Mouse (Mus musculus): Measurements from ENCODE around the gene Ube2v1. TPM values are rescaled to one million over a fixed set of nuclear protein-coding genes. Genes with fewer than 3 reads are reported as not detected.

The Ube2v1 gene
- 43.7 to 97.6 TPM (median 59.7 TPM) in 3 replicates for total RNA-seq (2017)

- ATAC-seq (replicated peaks; ENCODE audit: insufficient number of reproducible peaks, low FRiP score, low TSS enrichment, poor library complexity, severe bottlenecking): peak; percentile 46
These were observed at the start of gene Ube2v1 for GRCm38 (mm10) chr2:167631591-167632448. Ube2v1 (minus strand) TSS chr2:167632095.

GRCm38 (mm10) chr2:167680657-167681056 is 48.8 kb upstream of the Ube2v1 start:
- ATAC-seq (replicated peaks; ENCODE audit: insufficient number of reproducible peaks, low FRiP score, low TSS enrichment, poor library complexity, severe bottlenecking): no peak

- ATAC-seq (replicated peaks; ENCODE audit: insufficient number of reproducible peaks, low FRiP score, low TSS enrichment, poor library complexity, severe bottlenecking): peak; percentile 72
These were observed 48.1 kb upstream of the Ube2v1 start for GRCm38 (mm10) chr2:167679902-167680430.

- ATAC-seq (replicated peaks; ENCODE audit: insufficient number of reproducible peaks, low FRiP score, low TSS enrichment, poor library complexity, severe bottlenecking): no peak
These were observed 46.7 kb upstream of the Ube2v1 start for GRCm38 (mm10) chr2:167678600-167678999.

GRCm38 (mm10) chr2:167675120-167675909 is 43.4 kb upstream of the Ube2v1 start:
- ATAC-seq (replicated peaks; ENCODE audit: insufficient number of reproducible peaks, low FRiP score, low TSS enrichment, poor library complexity, severe bottlenecking): no peak

- 0 out of 2 replicates have a peak, but pooled peaks have one; percentile 21 for ATAC-seq (replicated peaks; ENCODE audit: insufficient number of reproducible peaks, low FRiP score, low TSS enrichment, poor library complexity, severe bottlenecking)
These were observed 40.4 kb upstream of the Ube2v1 start for GRCm38 (mm10) chr2:167672212-167672685.

- no peak for ATAC-seq (replicated peaks; ENCODE audit: insufficient number of reproducible peaks, low FRiP score, low TSS enrichment, poor library complexity, severe bottlenecking)
These were observed 39.3 kb upstream of the Ube2v1 start for GRCm38 (mm10) chr2:167671101-167671633.

GRCm38 (mm10) chr2:167669398-167669797 is 37.5 kb upstream of the Ube2v1 start:
- no peak for ATAC-seq (replicated peaks; ENCODE audit: insufficient number of reproducible peaks, low FRiP score, low TSS enrichment, poor library complexity, severe bottlenecking)

- ATAC-seq (replicated peaks; ENCODE audit: insufficient number of reproducible peaks, low FRiP score, low TSS enrichment, poor library complexity, severe bottlenecking): no peak
These were observed 36.5 kb upstream of the Ube2v1 start for GRCm38 (mm10) chr2:167668426-167668825.

- ATAC-seq (replicated peaks; ENCODE audit: insufficient number of reproducible peaks, low FRiP score, low TSS enrichment, poor library complexity, severe bottlenecking): no peak
These were observed 34.2 kb upstream of the Ube2v1 start for GRCm38 (mm10) chr2:167665972-167666713.

- no peak for ATAC-seq (replicated peaks; ENCODE audit: insufficient number of reproducible peaks, low FRiP score, low TSS enrichment, poor library complexity, severe bottlenecking)
These were observed 30.8 kb upstream of the Ube2v1 start for GRCm38 (mm10) chr2:167662713-167663112.

- peak; percentile 48 for ATAC-seq (replicated peaks; ENCODE audit: insufficient number of reproducible peaks, low FRiP score, low TSS enrichment, poor library complexity, severe bottlenecking)
These were observed 29.6 kb upstream of the Ube2v1 start, which contains the start of gene Gm20431 for GRCm38 (mm10) chr2:167661270-167662203. Gm20431 (minus strand) TSS chr2:167661496.

- no peak for ATAC-seq (replicated peaks; ENCODE audit: insufficient number of reproducible peaks, low FRiP score, low TSS enrichment, poor library complexity, severe bottlenecking)
These were observed 28.7 kb upstream of the Ube2v1 start for GRCm38 (mm10) chr2:167660611-167660971.

- ATAC-seq (replicated peaks; ENCODE audit: insufficient number of reproducible peaks, low FRiP score, low TSS enrichment, poor library complexity, severe bottlenecking): no peak
These were observed 28.1 kb upstream of the Ube2v1 start for GRCm38 (mm10) chr2:167659847-167660610.

- no peak for ATAC-seq (replicated peaks; ENCODE audit: insufficient number of reproducible peaks, low FRiP score, low TSS enrichment, poor library complexity, severe bottlenecking)
These were observed 27.4 kb upstream of the Ube2v1 start for GRCm38 (mm10) chr2:167659177-167659846.

GRCm38 (mm10) chr2:167658712-167659111 is 26.8 kb upstream of the Ube2v1 start:
- no peak for ATAC-seq (replicated peaks; ENCODE audit: insufficient number of reproducible peaks, low FRiP score, low TSS enrichment, poor library complexity, severe bottlenecking)

Measured in monocyte, adult 5-6 weeks (primary cell).